Mouse (Mus musculus): ENCODE data around the gene Sirt2.

DNA sequence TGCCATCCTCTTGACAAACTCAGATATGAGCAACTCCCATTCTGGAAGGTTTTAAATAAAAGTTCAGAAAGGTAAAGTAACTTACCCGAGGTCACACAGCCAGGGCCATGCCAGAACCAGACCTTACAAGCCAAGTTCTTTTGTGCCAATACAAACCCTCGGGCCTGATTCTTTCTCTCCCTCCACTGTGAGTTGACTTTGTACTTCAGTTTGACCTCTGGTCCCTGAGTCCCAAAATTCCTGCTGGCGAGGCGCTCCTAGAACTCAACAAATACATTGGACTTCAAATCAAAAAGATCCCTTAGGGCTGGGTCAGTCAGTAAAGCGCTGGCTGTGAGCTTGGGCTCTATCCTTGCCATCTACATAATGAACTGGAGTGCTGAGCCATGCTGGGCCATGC lies 70.4 kb downstream of the Sirt2 start:
- TF ChIP-seq CTCF (IDR thresholded peaks at IDR 0.05; ENCODE audit: borderline replicate concordance, insufficient read depth, low read depth, low read length) (no peak), POLR2A (IDR thresholded peaks at IDR 0.05; ENCODE audit: borderline replicate concordance, insufficient read depth, low read length) (no peak)

Data from cerebellum, adult 2 months (tissue).